Mouse (Mus musculus) ES-Bruce4 (cell line): ENCODE measurements around the gene Gm11937.

Source experiments
- CTCF ChIP-seq: IDR thresholded peaks from one replicate; pipeline ENCODE4 v1.8.1; 2011; ENCODE audit warnings: low read depth, low read length
- POLR2A ChIP-seq: IDR thresholded peaks from one replicate; pipeline ENCODE4 v1.8.1; 2011; ENCODE audit warnings: low read length; ENCODE audit not compliant: insufficient read depth

DNA sequence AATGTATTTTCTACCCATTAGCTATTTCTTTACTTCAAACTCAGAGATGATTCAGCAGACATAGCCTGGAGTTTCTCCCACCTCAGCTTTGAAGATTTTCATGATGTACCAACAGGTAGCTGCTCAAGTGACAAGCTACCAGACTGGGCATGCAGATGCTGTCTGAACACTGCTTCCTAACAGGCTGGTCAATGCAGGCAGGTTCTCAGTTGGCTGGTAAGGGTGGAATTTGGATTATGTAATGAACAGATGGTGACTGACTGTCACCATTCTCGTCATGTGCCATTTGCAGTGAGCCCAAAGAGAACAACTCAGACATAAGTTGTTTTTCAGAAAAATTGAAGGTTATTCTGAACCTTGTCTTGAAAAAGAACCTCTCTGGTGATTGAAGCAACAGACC, 863 bp downstream of the Gm11937 start:
- no peak for TF ChIP-seq POLR2A
- TF ChIP-seq CTCF: no peak
